Mouse (Mus musculus): Measurements from ENCODE around the gene Sh3rf1. TPM values are rescaled to one million over a fixed set of nuclear protein-coding genes. Genes with fewer than 3 reads are reported as not detected.

Sh3rf1 gene
- polyA plus RNA-seq, 1 experiment from 2014 or later, result 4.8 TPM

DNA sequence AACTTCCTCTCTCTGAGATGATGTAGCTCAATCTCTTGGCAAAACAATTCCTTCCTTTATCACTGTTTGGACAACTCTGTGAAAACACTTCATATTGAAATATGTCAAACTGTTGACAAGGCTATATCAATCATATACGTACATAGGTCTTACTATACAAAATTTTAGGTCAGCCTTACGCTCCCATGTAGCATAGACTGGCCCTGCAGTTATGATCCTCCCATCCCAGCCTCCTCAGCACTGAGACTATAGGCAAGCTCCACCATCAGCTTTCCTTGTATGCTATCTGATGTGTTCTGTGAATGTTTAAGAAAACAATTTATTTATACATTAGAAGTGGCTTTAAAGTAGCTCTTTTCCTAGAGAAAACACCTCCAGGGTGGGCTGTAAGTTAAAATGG, 42.1 kb upstream of the Sh3rf1 start:
- Histone ChIP-seq H3K4me2 (replicated peaks; ENCODE audit: low read depth) (no peak overlapping the region), H3K27ac (replicated peaks) (no peak overlapping the region), H3K4me3 (ENCODE audit: low read depth, low read length) (no peak overlapping the region), H3K9me3 (ENCODE audit: control insufficient read depth, low read length) (no peaks in the 10 kb centered on the region), H3K9ac (ENCODE audit: low read length) (no peak overlapping the region), H3K27me3 (ENCODE audit: control insufficient read depth, insufficient read depth, low read length) (no peaks in the 10 kb centered on the region), H3K4me1 (replicated peaks; ENCODE audit: control insufficient read depth, insufficient read depth) (0 out of 2 replicates have a peak, but pooled peaks cover 2% of the 10 kb centered on the region), H3K36me3 (ENCODE audit: control insufficient read depth, insufficient read depth, low read length) (no peaks in the 10 kb centered on the region)
- WGBS, result 41% methylated on average over 2 of the region's 2 CpGs
- ATAC-seq (ENCODE audit: low FRiP score, low TSS enrichment) (no peak), DNase-seq (ENCODE audit: low spot score) (no peak)
- TF ChIP-seq CTCF (IDR thresholded peaks at IDR 0.05; ENCODE audit: low read depth) (no peak), EP300 (optimal IDR thresholded peaks at IDR 0.05) (no peak)

DNA sequence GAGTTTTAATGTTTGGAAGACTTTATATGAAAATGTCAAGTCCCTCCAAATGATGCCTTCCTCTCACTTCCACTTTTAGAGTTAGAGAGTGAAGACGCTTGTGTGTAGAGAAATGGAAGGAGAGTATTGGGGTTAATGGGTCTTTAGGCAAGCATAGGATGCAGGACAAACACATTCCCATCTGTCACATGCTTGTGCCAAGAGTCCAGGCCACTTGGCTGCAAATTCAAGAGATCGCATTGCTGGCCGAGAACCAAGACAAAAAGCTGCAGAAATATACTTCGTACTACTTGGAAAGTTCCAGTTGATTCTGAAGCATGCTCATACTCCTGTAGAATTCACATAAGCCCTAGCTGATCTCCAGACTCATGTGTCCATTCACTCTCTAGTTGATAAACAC, 41.7 kb upstream of the Sh3rf1 start:
- ATAC-seq (ENCODE audit: low FRiP score, low TSS enrichment) (no peak), DNase-seq (ENCODE audit: low spot score) (no peak)
- H3K4me3 ChIP-seq (ENCODE audit: low read depth, low read length), result no peak overlapping the region
- TF ChIP-seq CTCF (IDR thresholded peaks at IDR 0.05; ENCODE audit: low read depth) (no peak), EP300 (optimal IDR thresholded peaks at IDR 0.05) (no peak)
- H3K27ac ChIP-seq (replicated peaks), result no peak overlapping the region
- WGBS, result 68% methylated on average over 4 of the region's 4 CpGs
- no peak overlapping the region for H3K4me2 ChIP-seq (replicated peaks; ENCODE audit: low read depth)
- H3K9me3 ChIP-seq (ENCODE audit: control insufficient read depth, low read length), result no peaks in the 10 kb centered on the region
- H3K27me3 ChIP-seq (ENCODE audit: control insufficient read depth, insufficient read depth, low read length), result no peaks in the 10 kb centered on the region
- 0 out of 2 replicates have a peak, but pooled peaks cover 2% of the 10 kb centered on the region for H3K4me1 ChIP-seq (replicated peaks; ENCODE audit: control insufficient read depth, insufficient read depth)
- H3K36me3 ChIP-seq (ENCODE audit: control insufficient read depth, insufficient read depth, low read length), result no peaks in the 10 kb centered on the region
- no peak overlapping the region for H3K9ac ChIP-seq (ENCODE audit: low read length)

DNA sequence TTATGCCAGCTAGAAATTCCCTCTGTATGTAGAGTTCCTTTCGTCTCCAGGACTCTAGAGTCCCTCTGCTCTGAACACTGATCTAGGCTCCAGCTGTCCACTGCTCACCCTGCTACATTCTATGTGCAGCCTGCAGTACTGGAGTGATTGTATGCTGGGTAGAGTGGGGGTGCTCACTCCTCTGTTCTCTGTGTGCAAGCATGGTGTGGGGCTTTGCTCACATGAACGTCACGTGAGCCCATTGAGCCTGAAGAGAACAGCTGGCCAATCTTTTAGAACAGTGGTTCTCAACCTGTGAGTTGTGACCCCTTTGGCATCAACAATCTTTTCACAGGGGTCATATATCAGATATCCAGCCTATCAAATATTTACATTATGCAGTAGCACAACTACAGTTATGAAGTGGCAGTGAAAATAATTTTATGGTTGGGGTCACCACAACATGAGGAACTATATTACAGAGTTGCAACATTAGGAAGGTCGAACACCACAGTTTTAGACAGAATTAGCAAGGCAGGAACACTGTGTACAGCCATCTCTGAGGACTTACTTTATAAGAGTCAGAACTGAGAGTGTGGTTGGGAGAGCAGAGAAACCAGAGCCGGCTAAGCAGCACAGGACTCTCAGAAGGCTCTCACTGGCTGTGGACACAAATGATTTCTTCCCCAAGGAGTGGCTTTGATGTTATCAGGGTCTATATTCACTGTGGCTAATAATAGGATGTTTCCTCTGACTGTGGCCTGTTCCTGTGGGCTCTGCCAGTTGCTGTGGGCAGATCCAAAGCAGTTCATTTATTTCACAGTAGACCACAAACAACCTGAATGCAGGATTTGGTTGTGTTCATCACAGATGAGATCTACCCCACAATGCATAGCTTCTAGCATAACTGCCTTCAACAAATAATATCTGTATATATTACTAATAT, 38.1 kb upstream of the Sh3rf1 start:
- 52% methylated on average over 5 of the region's 5 CpGs for WGBS
- TF ChIP-seq CTCF (IDR thresholded peaks at IDR 0.05; ENCODE audit: low read depth) (no peak), EP300 (optimal IDR thresholded peaks at IDR 0.05) (no peak)

DNA sequence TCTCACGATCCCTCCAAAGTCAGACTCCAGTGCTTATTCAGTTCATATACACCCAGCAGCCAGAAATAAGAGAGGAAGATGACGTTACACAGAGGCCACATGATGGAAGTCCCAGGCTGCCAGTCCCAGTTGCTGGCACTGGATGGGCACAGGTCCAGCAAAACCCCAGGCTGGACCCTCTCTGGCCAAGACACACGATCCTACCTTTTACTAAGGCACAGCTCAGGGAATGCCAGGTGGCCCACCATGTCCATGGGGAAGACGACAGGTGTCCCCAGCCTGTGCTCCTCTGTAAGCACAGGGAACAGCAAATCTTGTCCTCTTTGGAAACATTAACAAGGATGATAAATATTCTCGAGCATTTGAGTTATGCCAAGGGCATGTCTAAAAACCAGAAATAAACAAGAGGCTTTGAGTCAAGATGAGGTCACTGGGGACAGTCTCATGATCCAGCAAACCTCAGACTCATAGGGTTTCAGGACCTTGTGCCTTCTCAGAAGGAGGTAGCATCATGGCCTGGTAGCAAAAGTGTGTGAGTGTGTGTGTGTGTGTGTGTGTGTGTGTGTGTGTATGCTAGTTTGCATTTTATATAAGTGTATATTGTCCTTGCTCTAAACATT, 29.3 kb upstream of the Sh3rf1 start:
- Histone ChIP-seq H3K27ac (replicated peaks) (no peak overlapping the region), H3K9me3 (ENCODE audit: control insufficient read depth, low read length) (no peaks in the 10 kb centered on the region), H3K36me3 (ENCODE audit: control insufficient read depth, insufficient read depth, low read length) (no peaks in the 10 kb centered on the region), H3K4me3 (ENCODE audit: low read depth, low read length) (no peak overlapping the region), H3K9ac (ENCODE audit: low read length) (no peak overlapping the region), H3K4me1 (replicated peaks; ENCODE audit: control insufficient read depth, insufficient read depth) (no peaks in the 10 kb centered on the region; the same call in 1 of the 2 replicates), H3K27me3 (ENCODE audit: control insufficient read depth, insufficient read depth, low read length) (no peaks in the 10 kb centered on the region), H3K4me2 (replicated peaks; ENCODE audit: low read depth) (no peak overlapping the region)
- DNase-seq (ENCODE audit: low spot score) (no peak), ATAC-seq (ENCODE audit: low FRiP score, low TSS enrichment) (no peak)
- WGBS, result 59% methylated on average over 5 of the region's 5 CpGs
- TF ChIP-seq CTCF (IDR thresholded peaks at IDR 0.05; ENCODE audit: low read depth) (no peak), EP300 (optimal IDR thresholded peaks at IDR 0.05) (no peak)

More for the DNA sequence above, 38.1 kb upstream of the Sh3rf1 start:
- Histone ChIP-seq H3K4me3 (ENCODE audit: low read depth, low read length) (no peak overlapping the region), H3K27ac (replicated peaks) (no peak overlapping the region), H3K36me3 (ENCODE audit: control insufficient read depth, insufficient read depth, low read length) (no peaks in the 10 kb centered on the region), H3K4me2 (replicated peaks; ENCODE audit: low read depth) (no peak overlapping the region), H3K27me3 (ENCODE audit: control insufficient read depth, insufficient read depth, low read length) (no peaks in the 10 kb centered on the region), H3K4me1 (replicated peaks; ENCODE audit: control insufficient read depth, insufficient read depth) (0 out of 2 replicates have a peak, but pooled peaks cover 2% of the 10 kb centered on the region), H3K9ac (ENCODE audit: low read length) (no peak overlapping the region), H3K9me3 (ENCODE audit: control insufficient read depth, low read length) (no peaks in the 10 kb centered on the region)
- ATAC-seq (ENCODE audit: low FRiP score, low TSS enrichment) (no peak), DNase-seq (ENCODE audit: low spot score) (no peak)

DNA sequence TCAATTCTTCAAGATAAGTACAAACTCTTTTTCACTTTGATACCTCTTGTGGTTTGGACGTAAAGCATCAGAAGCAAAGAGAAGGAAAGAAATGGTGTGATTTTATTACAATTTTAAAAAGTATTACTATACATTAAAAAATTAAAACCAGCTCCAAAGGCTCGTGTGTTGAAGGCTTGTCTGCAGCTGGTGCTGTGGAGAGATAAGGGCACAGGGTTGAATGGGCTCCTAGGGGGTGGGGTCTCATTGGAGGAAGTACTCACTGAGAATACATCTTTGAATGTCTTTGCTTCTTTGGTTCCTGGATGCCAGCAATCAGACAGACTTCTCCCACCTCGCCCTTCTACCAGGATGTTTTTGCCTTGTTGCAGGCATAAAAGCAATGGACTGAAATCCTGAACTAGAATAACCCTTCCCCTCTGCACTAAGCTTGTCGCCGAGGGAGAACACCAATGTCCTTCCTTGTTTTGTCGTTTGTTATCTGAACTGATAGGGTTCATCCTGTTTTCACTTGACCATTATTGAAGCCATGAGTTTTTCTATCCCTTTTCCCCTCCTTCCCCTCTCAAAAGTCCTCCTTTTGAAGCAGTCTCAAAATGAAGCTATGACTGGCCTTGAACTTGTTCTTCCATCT, 23.3 kb upstream of the Sh3rf1 start:
- ATAC-seq (ENCODE audit: low FRiP score, low TSS enrichment), result no peak
- H3K9ac ChIP-seq (ENCODE audit: low read length), result no peak overlapping the region
- no peaks in the 10 kb centered on the region for H3K27me3 ChIP-seq (ENCODE audit: control insufficient read depth, insufficient read depth, low read length)

More for the DNA sequence above, 23.3 kb upstream of the Sh3rf1 start:
- no peaks in the 10 kb centered on the region for H3K4me1 ChIP-seq (replicated peaks; ENCODE audit: control insufficient read depth, insufficient read depth)
- WGBS, result 64% methylated on average over 6 of the region's 6 CpGs
- DNase-seq (ENCODE audit: low spot score), result no peak
- no peak overlapping the region for H3K27ac ChIP-seq (replicated peaks)
- no peaks in the 10 kb centered on the region for H3K9me3 ChIP-seq (ENCODE audit: control insufficient read depth, low read length)
- no peak overlapping the region for H3K4me3 ChIP-seq (ENCODE audit: low read depth, low read length)
- no peak overlapping the region for H3K4me2 ChIP-seq (replicated peaks; ENCODE audit: low read depth)
- TF ChIP-seq CTCF (IDR thresholded peaks at IDR 0.05; ENCODE audit: low read depth) (no peak), EP300 (optimal IDR thresholded peaks at IDR 0.05) (no peak)
- no peaks in the 10 kb centered on the region for H3K36me3 ChIP-seq (ENCODE audit: control insufficient read depth, insufficient read depth, low read length)
